Mouse (Mus musculus): Measurements from ENCODE around the gene C5ar1. TPM values are rescaled to one million over a fixed set of nuclear protein-coding genes. Genes with fewer than 3 reads are reported as not detected.
"Not testable (repeated sequence)": the region's sequence is repeated elsewhere in the genome, so short reads cannot be mapped to it uniquely, and the experiment has no call there.

Gene C5ar1
- total and polyA plus RNA-seq, 2 experiments from 2014 or later, result 1.4 TPM

DNA sequence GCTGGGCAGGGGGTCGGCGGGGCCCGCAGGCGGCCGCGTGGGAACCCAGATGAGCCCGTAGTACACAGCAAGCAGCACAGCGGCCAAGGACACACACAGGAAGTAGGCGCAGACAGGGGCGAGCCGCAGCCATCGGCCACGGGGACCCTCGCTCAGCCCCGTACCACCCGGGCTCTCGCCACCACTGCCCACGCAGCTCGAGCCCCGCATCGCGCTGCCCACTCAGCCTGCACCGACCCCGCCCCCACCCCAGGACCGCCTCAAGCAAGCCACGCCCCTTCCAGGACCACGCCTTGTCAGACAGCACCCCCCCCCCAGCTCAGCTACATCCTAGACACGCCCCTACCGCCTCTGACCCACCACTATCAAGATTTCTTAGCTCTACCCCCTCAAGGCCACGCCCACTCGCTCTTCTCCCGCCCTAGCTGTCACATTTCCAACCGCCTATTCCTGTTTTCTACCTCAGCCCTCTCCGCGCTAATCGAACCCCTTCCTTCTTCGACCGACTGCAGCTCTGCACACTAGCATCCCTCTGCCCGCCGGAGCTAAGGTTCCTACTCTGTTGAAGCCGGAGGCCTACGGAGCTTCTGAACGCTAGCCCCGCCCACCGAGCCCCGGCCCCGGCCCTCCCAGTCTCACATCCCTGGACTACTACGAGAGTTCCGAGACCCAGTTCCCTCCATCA lies 13.9 kb upstream of the C5ar1 start, which contains the start of gene Inafm1:
Gene Inafm1 (minus strand): TSS at position 537 of the 685 bp plus-strand sequence.
- Histone ChIP-seq H3K4me3 (ENCODE audit: low read depth, low read length) (peak within 1 kb of the TSS; percentile 73), H3K4me2 (ENCODE audit: low read depth, low read length, poor library complexity, severe bottlenecking) (peak within 1 kb of the TSS; percentile 82), H3K4me1 (ENCODE audit: insufficient read depth, low read length) (peaks cover 5% of the 10 kb centered on the region; the same call in 1 of the 2 replicates), H3K27ac (ENCODE audit: low read depth, low read length) (peak within 1 kb of the TSS; percentile 96), H3K36me3 (ENCODE audit: insufficient read depth, low read length) (peaks cover 19% of the 10 kb centered on the region), H3K27me3 (ENCODE audit: insufficient read depth, low read length) (no peaks in the 10 kb centered on the region), H3K9me3 (ENCODE audit: low read length) (no peaks in the 10 kb centered on the region), H3K9ac (replicated peaks; ENCODE audit: low read length, poor library complexity, severe bottlenecking) (peak within 1 kb of the TSS; percentile 96)
- TF ChIP-seq CTCF (IDR thresholded peaks at IDR 0.05), result no peak
- peak; percentile 85 for ATAC-seq (ENCODE audit: low FRiP score)
- DNase-seq (ENCODE audit: low spot score), result peak; percentile 97
- WGBS, result 1% methylated on average over 49 of the region's 49 CpGs

DNA sequence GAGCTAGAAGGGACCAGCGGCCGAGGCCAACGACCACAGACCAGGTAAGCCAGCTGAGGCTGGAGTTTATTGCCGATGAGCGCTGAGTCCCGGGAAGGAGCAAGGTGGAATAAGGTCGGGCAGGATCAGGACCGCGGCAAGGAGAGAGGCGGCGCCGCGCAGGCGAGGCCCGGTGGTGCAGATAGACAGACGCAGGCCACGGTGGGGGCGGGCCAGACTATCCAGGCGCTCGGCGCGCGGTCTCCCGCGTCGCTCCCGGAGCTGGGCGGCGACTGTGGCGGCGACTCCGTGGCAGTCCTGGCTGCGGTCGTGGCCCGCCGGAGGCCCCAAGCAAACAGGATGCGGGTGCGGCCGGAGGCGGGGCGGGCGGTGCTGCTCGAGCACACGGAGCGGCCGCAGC lies 13.3 kb upstream of the C5ar1 start:
- Histone ChIP-seq H3K9ac (replicated peaks; ENCODE audit: low read length, poor library complexity, severe bottlenecking) (peak overlapping the region; percentile 96), H3K4me1 (ENCODE audit: insufficient read depth, low read length) (peaks cover 5% of the 10 kb centered on the region; the same call in 1 of the 2 replicates), H3K4me3 (ENCODE audit: low read depth, low read length) (peak overlapping the region; percentile 73), H3K27ac (ENCODE audit: low read depth, low read length) (peak overlapping the region; percentile 96), H3K4me2 (ENCODE audit: low read depth, low read length, poor library complexity, severe bottlenecking) (peak overlapping the region; percentile 82), H3K27me3 (ENCODE audit: insufficient read depth, low read length) (no peaks in the 10 kb centered on the region), H3K9me3 (ENCODE audit: low read length) (no peaks in the 10 kb centered on the region), H3K36me3 (ENCODE audit: insufficient read depth, low read length) (peaks cover 15% of the 10 kb centered on the region)
- ATAC-seq (ENCODE audit: low FRiP score) (peak; percentile 76), DNase-seq (ENCODE audit: low spot score) (peak; percentile 73)
- TF ChIP-seq CTCF (IDR thresholded peaks at IDR 0.05), result peak; percentile 42; the same call in 1 of the 2 replicates
- 0% methylated on average over 40 of the region's 46 CpGs for WGBS

DNA sequence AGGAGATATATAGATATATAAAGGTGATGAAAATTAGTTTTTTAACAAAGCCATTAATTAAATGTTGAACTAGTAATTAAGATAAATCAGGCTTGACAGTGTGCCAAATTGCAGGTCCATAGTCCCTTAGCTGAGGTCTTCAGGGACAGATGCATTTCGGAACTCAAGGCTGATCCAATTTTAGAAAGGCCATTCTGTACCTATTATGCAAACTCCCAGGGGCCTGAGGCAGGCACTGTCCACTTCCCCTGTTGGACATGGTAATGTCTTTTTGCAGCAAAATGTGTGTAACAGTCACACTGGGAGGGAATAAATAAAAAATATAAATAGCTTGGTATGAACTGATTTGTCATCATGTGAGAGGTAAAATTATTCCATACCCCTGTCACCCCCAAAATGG lies 11.8 kb upstream of the C5ar1 start:
- H3K4me1 ChIP-seq (ENCODE audit: insufficient read depth, low read length), result peaks cover 5% of the 10 kb centered on the region; the same call in 1 of the 2 replicates
- H3K36me3 ChIP-seq (ENCODE audit: insufficient read depth, low read length), result peaks cover 9% of the 10 kb centered on the region
- no peak overlapping the region for H3K27ac ChIP-seq (ENCODE audit: low read depth, low read length)
- H3K4me2 ChIP-seq (ENCODE audit: low read depth, low read length, poor library complexity, severe bottlenecking), result peak overlapping the region; percentile 82
- peak overlapping the region; percentile 73; the same call in 1 of the 2 replicates for H3K4me3 ChIP-seq (ENCODE audit: low read depth, low read length)
- ATAC-seq (ENCODE audit: low FRiP score), result no peak
- 73% methylated on average over 1 of the region's 1 CpGs for WGBS
- no peaks in the 10 kb centered on the region for H3K9me3 ChIP-seq (ENCODE audit: low read length)
- peak overlapping the region; percentile 96; the same call in 1 of the 2 replicates for H3K9ac ChIP-seq (replicated peaks; ENCODE audit: low read length, poor library complexity, severe bottlenecking)
- DNase-seq (ENCODE audit: low spot score), result no peak
- H3K27me3 ChIP-seq (ENCODE audit: insufficient read depth, low read length), result no peaks in the 10 kb centered on the region
- TF ChIP-seq CTCF (IDR thresholded peaks at IDR 0.05), result no peak

DNA sequence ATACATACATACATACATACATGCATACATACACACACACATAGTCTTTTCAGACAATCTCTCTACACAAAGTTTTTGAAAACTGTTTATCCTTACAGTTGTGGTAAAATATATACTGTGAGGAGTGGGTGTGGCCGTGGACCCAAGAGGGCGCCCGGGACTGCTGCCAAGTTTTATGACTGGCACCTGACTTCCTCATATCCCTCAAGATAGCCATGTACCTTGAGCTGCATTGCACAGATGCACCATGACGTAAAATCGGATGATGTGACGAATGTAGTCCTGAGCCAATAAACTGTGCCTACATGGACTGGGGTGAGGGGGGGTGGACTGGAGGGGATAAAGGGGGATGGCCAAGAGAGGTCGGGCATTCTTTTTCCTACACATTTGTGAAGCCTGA lies 7.3 kb upstream of the C5ar1 start:
- not testable (repeated sequence) for H3K27me3 ChIP-seq (ENCODE audit: insufficient read depth, low read length); H3K4me1 ChIP-seq (ENCODE audit: insufficient read depth, low read length); DNase-seq (ENCODE audit: low spot score); H3K36me3 ChIP-seq (ENCODE audit: insufficient read depth, low read length); ATAC-seq (ENCODE audit: low FRiP score); H3K9me3 ChIP-seq (ENCODE audit: low read length); H3K4me2 ChIP-seq (ENCODE audit: low read depth, low read length, poor library complexity, severe bottlenecking); H3K27ac ChIP-seq (ENCODE audit: low read depth, low read length); H3K9ac ChIP-seq (replicated peaks; ENCODE audit: low read length, poor library complexity, severe bottlenecking); H3K4me3 ChIP-seq (ENCODE audit: low read depth, low read length)
- 90% methylated on average over 7 of the region's 7 CpGs for WGBS

DNA sequence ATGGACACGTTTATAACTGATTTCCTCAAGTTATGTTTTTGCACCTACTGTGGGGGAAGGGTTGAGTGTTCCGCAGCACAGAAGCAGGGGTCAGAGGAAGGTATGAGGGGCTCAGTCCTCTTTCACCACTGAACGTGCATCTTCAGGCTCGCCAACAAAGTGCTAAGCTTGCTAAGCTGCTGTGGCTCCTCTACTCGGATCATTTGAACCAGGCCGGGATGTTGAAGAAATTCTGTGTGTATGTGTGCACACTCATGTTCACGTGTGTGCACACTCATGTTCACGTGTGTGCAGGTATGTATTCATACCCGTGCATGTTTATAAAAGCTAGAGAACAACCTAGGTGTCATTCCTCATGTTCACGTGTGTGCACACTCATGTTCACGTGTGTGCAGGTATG lies 6.5 kb upstream of the C5ar1 start:
- no peaks in the 10 kb centered on the region for H3K27me3 ChIP-seq (ENCODE audit: insufficient read depth, low read length)
- no peaks in the 10 kb centered on the region for H3K36me3 ChIP-seq (ENCODE audit: insufficient read depth, low read length)
- H3K9ac ChIP-seq (replicated peaks; ENCODE audit: low read length, poor library complexity, severe bottlenecking), result no peak overlapping the region
- H3K4me1 ChIP-seq (ENCODE audit: insufficient read depth, low read length), result peaks cover 2% of the 10 kb centered on the region; the same call in 1 of the 2 replicates
- DNase-seq (ENCODE audit: low spot score) (no peak), ATAC-seq (ENCODE audit: low FRiP score) (no peak)
- WGBS, result 88% methylated on average over 11 of the region's 11 CpGs
- H3K4me2 ChIP-seq (ENCODE audit: low read depth, low read length, poor library complexity, severe bottlenecking), result no peak overlapping the region
- no peaks in the 10 kb centered on the region for H3K9me3 ChIP-seq (ENCODE audit: low read length)
- no peak overlapping the region for H3K4me3 ChIP-seq (ENCODE audit: low read depth, low read length)
- H3K27ac ChIP-seq (ENCODE audit: low read depth, low read length), result no peak overlapping the region
- no peak for TF ChIP-seq CTCF (IDR thresholded peaks at IDR 0.05)

DNA sequence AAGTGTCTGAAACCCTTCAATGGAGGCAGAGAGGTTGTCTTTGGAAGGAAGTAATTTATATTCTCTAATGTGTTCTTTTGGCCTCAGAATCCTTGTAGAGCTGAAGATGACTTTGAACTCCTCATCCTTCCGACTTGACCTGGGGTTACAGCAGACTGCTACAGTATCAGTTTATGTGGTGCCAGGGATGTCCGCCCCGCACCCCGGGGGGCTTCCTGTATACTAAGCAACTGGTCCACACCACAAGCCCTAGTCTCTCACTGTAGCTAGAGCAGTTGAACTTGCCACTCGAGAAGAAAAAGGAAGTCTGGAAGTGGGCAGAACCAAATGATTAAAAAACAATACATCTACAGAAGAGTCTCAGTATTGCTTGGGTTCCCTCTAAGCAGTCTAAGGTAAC lies 4.5 kb upstream of the C5ar1 start:
- 79% methylated on average over 5 of the region's 5 CpGs for WGBS
- ATAC-seq (ENCODE audit: low FRiP score), result no peak
- Histone ChIP-seq H3K4me2 (ENCODE audit: low read depth, low read length, poor library complexity, severe bottlenecking) (no peak overlapping the region), H3K36me3 (ENCODE audit: insufficient read depth, low read length) (no peaks in the 10 kb centered on the region), H3K9me3 (ENCODE audit: low read length) (no peaks in the 10 kb centered on the region), H3K4me1 (ENCODE audit: insufficient read depth, low read length) (no peaks in the 10 kb centered on the region), H3K27ac (ENCODE audit: low read depth, low read length) (no peak overlapping the region), H3K9ac (replicated peaks; ENCODE audit: low read length, poor library complexity, severe bottlenecking) (no peak overlapping the region), H3K4me3 (ENCODE audit: low read depth, low read length) (no peak overlapping the region), H3K27me3 (ENCODE audit: insufficient read depth, low read length) (no peaks in the 10 kb centered on the region)
- no peak for DNase-seq (ENCODE audit: low spot score)
- no peak for TF ChIP-seq CTCF (IDR thresholded peaks at IDR 0.05)
